Mouse (Mus musculus) embryonic fibroblast, embryonic 13.5 days (primary cell): ENCODE results near the gene Tmem108.

ENCODE experiments used
- CTCF ChIP-seq: IDR thresholded peaks from 2 replicates; pipeline ENCODE4 v1.5.1; 2011; ENCODE audit warnings: mild to moderate bottlenecking, control low read depth, low read length, moderate library complexity, borderline replicate concordance; ENCODE audit not compliant: insufficient read depth
- POLR2A ChIP-seq: IDR thresholded peaks from 2 replicates; pipeline ENCODE4 v1.6.1; 2011; ENCODE audit warnings: low read depth, mild to moderate bottlenecking, control low read depth, low read length, moderate library complexity

GRCm38 (mm10) chr9:103499366-103499765 lies 262.3 kb downstream of the Tmem108 start:
- TF ChIP-seq CTCF: no peak
- TF ChIP-seq POLR2A: no peak
